Mouse (Mus musculus): ENCODE measurements around the gene 2810408A11Rik. TPM values are rescaled to one million over a fixed set of nuclear protein-coding genes. Genes with fewer than 3 reads are reported as not detected.
A peak's percentile ranks its signal among the peaks of the same experiment; 100 is the strongest.
"Not testable (repeated sequence)": the region's sequence is repeated elsewhere in the genome, so short reads cannot be mapped to it uniquely, and the experiment has no call there.

2810408A11Rik gene
- polyA plus RNA-seq, 1 experiment from 2014 or later, result 26.0 TPM

- no peak for DNase-seq (ENCODE audit: low spot score)
These were observed 18.8 kb downstream of the 2810408A11Rik start for GRCm38 (mm10) chr11:69881787-69882670.

- DNase-seq (ENCODE audit: low spot score), result peak; percentile 80
These were observed 19.8 kb downstream of the 2810408A11Rik start, which contains the start of gene Kctd11 for GRCm38 (mm10) chr11:69880853-69881603. TSS of gene Kctd11 (minus strand) at chr11:69881406.

- DNase-seq (ENCODE audit: low spot score), result peak; percentile 58
These were observed 20.3 kb downstream of the 2810408A11Rik start for GRCm38 (mm10) chr11:69880506-69880852.

- no peak for DNase-seq (ENCODE audit: low spot score)
These were observed 21.1 kb downstream of the 2810408A11Rik start for GRCm38 (mm10) chr11:69879711-69880110.

GRCm38 (mm10) chr11:69878952-69879351, 21.8 kb downstream of the 2810408A11Rik start:
- DNase-seq (ENCODE audit: low spot score), result no peak

GRCm38 (mm10) chr11:69878399-69878798, 22.4 kb downstream of the 2810408A11Rik start:
- no peak for DNase-seq (ENCODE audit: low spot score)

- DNase-seq (ENCODE audit: low spot score), result no peak
These were observed 22.9 kb downstream of the 2810408A11Rik start, which contains the start of gene Tmem95 for GRCm38 (mm10) chr11:69877878-69878277. TSS of gene Tmem95 (minus strand) at chr11:69878018.

- peak; percentile 95 for DNase-seq (ENCODE audit: low spot score)
These were observed 23.9 kb downstream of the 2810408A11Rik start for GRCm38 (mm10) chr11:69876867-69877266.

GRCm38 (mm10) chr11:69876186-69876585, 24.6 kb downstream of the 2810408A11Rik start:
- no peak for DNase-seq (ENCODE audit: low spot score)

GRCm38 (mm10) chr11:69872451-69872850, 28.3 kb downstream of the 2810408A11Rik start:
- DNase-seq (ENCODE audit: low spot score), result no peak

GRCm38 (mm10) chr11:69871822-69872221, 29.0 kb downstream of the 2810408A11Rik start:
- DNase-seq (ENCODE audit: low spot score), result no peak

GRCm38 (mm10) chr11:69870289-69871069, 30.3 kb downstream of the 2810408A11Rik start:
- DNase-seq (ENCODE audit: low spot score), result no peak

GRCm38 (mm10) chr11:69867335-69867734, 33.5 kb downstream of the 2810408A11Rik start:
- no peak for DNase-seq (ENCODE audit: low spot score)

- DNase-seq (ENCODE audit: low spot score), result no peak
These were observed 35.2 kb downstream of the 2810408A11Rik start for GRCm38 (mm10) chr11:69865561-69865960.

- no peak for DNase-seq (ENCODE audit: low spot score)
These were observed 36.5 kb downstream of the 2810408A11Rik start for GRCm38 (mm10) chr11:69864138-69864860.

GRCm38 (mm10) chr11:69863729-69864128, 37.1 kb downstream of the 2810408A11Rik start:
- DNase-seq (ENCODE audit: low spot score), result not testable (repeated sequence)

GRCm38 (mm10) chr11:69858113-69858998, 42.4 kb downstream of the 2810408A11Rik start, which contains the start of gene Tnk1:
TSS of gene Tnk1 (minus strand) at chr11:69858730.
- no peak for DNase-seq (ENCODE audit: low spot score)

- peak; percentile 48 for DNase-seq (ENCODE audit: low spot score)
These were observed 45.4 kb downstream of the 2810408A11Rik start for GRCm38 (mm10) chr11:69855347-69855746.

GRCm38 (mm10) chr11:69854680-69855079, 46.1 kb downstream of the 2810408A11Rik start:
- DNase-seq (ENCODE audit: low spot score), result no peak
